Mouse (Mus musculus): ENCODE measurements at regions not wholly inside any gene's neighbourhood (a gene's known extent, or its start where the extent isn't known, plus 50 kb on each side); places are given as distances from the start of the nearest gene placed in this dataset.

- Histone ChIP-seq H3K4me1 (ENCODE audit: control insufficient read depth, insufficient read depth, low read length) (no peaks in the 10 kb centered on the region), H3K4me3 (replicated peaks; ENCODE audit: control insufficient read depth, low read depth, low read length) (no peak overlapping the region), H3K27ac (ENCODE audit: control insufficient read depth, insufficient read depth, low read depth, low read length, poor library complexity) (no peak overlapping the region)
- WGBS: 76% methylated on average over 1 of the region's 1 CpGs
- no peak for TF ChIP-seq POLR2A (IDR thresholded peaks at IDR 0.05; ENCODE audit: borderline replicate concordance, control insufficient read depth, low read depth, low read length)
- no peak for TF ChIP-seq CTCF (IDR thresholded peaks at IDR 0.05; ENCODE audit: control insufficient read depth, insufficient read depth, low read length)
Measured at GRCm38 (mm10) chr13:5964626-5965025, 103.3 kb downstream of the Klf6 start.

- TF ChIP-seq CTCF (IDR thresholded peaks at IDR 0.05; ENCODE audit: control insufficient read depth, insufficient read depth, low read length) (no peak), POLR2A (IDR thresholded peaks at IDR 0.05; ENCODE audit: borderline replicate concordance, control insufficient read depth, low read depth, low read length) (no peak)
- 63% methylated on average over 1 of the region's 1 CpGs for WGBS
- H3K4me1 ChIP-seq (ENCODE audit: control insufficient read depth, insufficient read depth, low read length): no peaks in the 10 kb centered on the region
- H3K4me3 ChIP-seq (replicated peaks; ENCODE audit: control insufficient read depth, low read depth, low read length): no peak overlapping the region
- no peak overlapping the region for H3K27ac ChIP-seq (ENCODE audit: control insufficient read depth, insufficient read depth, low read depth, low read length, poor library complexity)
Measured at GRCm38 (mm10) chr13:5978615-5979014, 117.3 kb downstream of the Klf6 start.

- Histone ChIP-seq H3K4me3 (replicated peaks; ENCODE audit: control insufficient read depth, low read depth, low read length) (no peak overlapping the region), H3K4me1 (ENCODE audit: control insufficient read depth, insufficient read depth, low read length) (no peaks in the 10 kb centered on the region), H3K27ac (ENCODE audit: control insufficient read depth, insufficient read depth, low read depth, low read length, poor library complexity) (no peak overlapping the region)
- TF ChIP-seq POLR2A (IDR thresholded peaks at IDR 0.05; ENCODE audit: borderline replicate concordance, control insufficient read depth, low read depth, low read length): no peak
- no peak for TF ChIP-seq CTCF (IDR thresholded peaks at IDR 0.05; ENCODE audit: control insufficient read depth, insufficient read depth, low read length)
- WGBS: 90% methylated on average over 2 of the region's 2 CpGs
Measured at GRCm38 (mm10) chr13:5987491-5987890, 126.2 kb downstream of the Klf6 start.

GRCm38 (mm10) chr13:5988407-5988806 is 127.1 kb downstream of the Klf6 start:
- Histone ChIP-seq H3K4me1 (ENCODE audit: control insufficient read depth, insufficient read depth, low read length) (no peaks in the 10 kb centered on the region), H3K4me3 (replicated peaks; ENCODE audit: control insufficient read depth, low read depth, low read length) (no peak overlapping the region), H3K27ac (ENCODE audit: control insufficient read depth, insufficient read depth, low read depth, low read length, poor library complexity) (no peak overlapping the region)
- WGBS: 74% methylated on average over 7 of the region's 7 CpGs
- TF ChIP-seq CTCF (IDR thresholded peaks at IDR 0.05; ENCODE audit: control insufficient read depth, insufficient read depth, low read length) (no peak), POLR2A (IDR thresholded peaks at IDR 0.05; ENCODE audit: borderline replicate concordance, control insufficient read depth, low read depth, low read length) (no peak)

- WGBS: 80% methylated on average over 8 of the region's 8 CpGs
- Histone ChIP-seq H3K27ac (ENCODE audit: control insufficient read depth, insufficient read depth, low read depth, low read length, poor library complexity) (no peak overlapping the region), H3K4me1 (ENCODE audit: control insufficient read depth, insufficient read depth, low read length) (no peaks in the 10 kb centered on the region; the same call in 1 of the 2 replicates), H3K4me3 (replicated peaks; ENCODE audit: control insufficient read depth, low read depth, low read length) (no peak overlapping the region)
- TF ChIP-seq CTCF (IDR thresholded peaks at IDR 0.05; ENCODE audit: control insufficient read depth, insufficient read depth, low read length): no peak
- TF ChIP-seq POLR2A (IDR thresholded peaks at IDR 0.05; ENCODE audit: borderline replicate concordance, control insufficient read depth, low read depth, low read length): no peak
Measured at GRCm38 (mm10) chr13:6000559-6001217, 139.4 kb downstream of the Klf6 start.

- no peak for TF ChIP-seq CTCF (IDR thresholded peaks at IDR 0.05; ENCODE audit: control insufficient read depth, insufficient read depth, low read length)
- TF ChIP-seq POLR2A (IDR thresholded peaks at IDR 0.05; ENCODE audit: borderline replicate concordance, control insufficient read depth, low read depth, low read length): no peak
- Histone ChIP-seq H3K4me3 (replicated peaks; ENCODE audit: control insufficient read depth, low read depth, low read length) (no peak overlapping the region), H3K27ac (ENCODE audit: control insufficient read depth, insufficient read depth, low read depth, low read length, poor library complexity) (no peak overlapping the region), H3K4me1 (ENCODE audit: control insufficient read depth, insufficient read depth, low read length) (no peaks in the 10 kb centered on the region; the same call in 1 of the 2 replicates)
- WGBS: 81% methylated on average over 3 of the region's 3 CpGs
Measured at GRCm38 (mm10) chr13:6001218-6001564, 139.9 kb downstream of the Klf6 start.

GRCm38 (mm10) chr13:6005901-6006300 is 144.6 kb downstream of the Klf6 start:
- no peak overlapping the region for H3K4me3 ChIP-seq (replicated peaks; ENCODE audit: control insufficient read depth, low read depth, low read length)
- WGBS: 76% methylated on average over 6 of the region's 6 CpGs
- no peaks in the 10 kb centered on the region for H3K4me1 ChIP-seq (ENCODE audit: control insufficient read depth, insufficient read depth, low read length)
- TF ChIP-seq CTCF (IDR thresholded peaks at IDR 0.05; ENCODE audit: control insufficient read depth, insufficient read depth, low read length) (no peak), POLR2A (IDR thresholded peaks at IDR 0.05; ENCODE audit: borderline replicate concordance, control insufficient read depth, low read depth, low read length) (no peak)
- no peak overlapping the region for H3K27ac ChIP-seq (ENCODE audit: control insufficient read depth, insufficient read depth, low read depth, low read length, poor library complexity)

- H3K27ac ChIP-seq (ENCODE audit: control insufficient read depth, insufficient read depth, low read depth, low read length, poor library complexity): no peak overlapping the region
- TF ChIP-seq CTCF (IDR thresholded peaks at IDR 0.05; ENCODE audit: control insufficient read depth, insufficient read depth, low read length) (no peak), POLR2A (IDR thresholded peaks at IDR 0.05; ENCODE audit: borderline replicate concordance, control insufficient read depth, low read depth, low read length) (no peak)
- no peaks in the 10 kb centered on the region for H3K4me1 ChIP-seq (ENCODE audit: control insufficient read depth, insufficient read depth, low read length)
- no peak overlapping the region for H3K4me3 ChIP-seq (replicated peaks; ENCODE audit: control insufficient read depth, low read depth, low read length)
- WGBS: 71% methylated on average over 1 of the region's 1 CpGs
Measured at GRCm38 (mm10) chr13:6009671-6010070, 148.4 kb downstream of the Klf6 start.

GRCm38 (mm10) chr13:6027207-6027606 is 165.9 kb downstream of the Klf6 start:
- TF ChIP-seq CTCF (IDR thresholded peaks at IDR 0.05; ENCODE audit: control insufficient read depth, insufficient read depth, low read length) (no peak), POLR2A (IDR thresholded peaks at IDR 0.05; ENCODE audit: borderline replicate concordance, control insufficient read depth, low read depth, low read length) (no peak)
- WGBS: 82% methylated on average over 4 of the region's 4 CpGs
- Histone ChIP-seq H3K4me3 (replicated peaks; ENCODE audit: control insufficient read depth, low read depth, low read length) (no peak overlapping the region), H3K27ac (ENCODE audit: control insufficient read depth, insufficient read depth, low read depth, low read length, poor library complexity) (no peak overlapping the region), H3K4me1 (ENCODE audit: control insufficient read depth, insufficient read depth, low read length) (no peaks in the 10 kb centered on the region)

Measured in bone marrow, adult 2 months (tissue).